Mouse (Mus musculus) left cerebral cortex, adult 18-20 months (tissue): ENCODE results near the gene Fam170b. TPM values are rescaled to one million over a fixed set of nuclear protein-coding genes. Genes with fewer than 3 reads are reported as not detected.

Experiments
- DNase-seq, 2 experiments: peaks; one replicate each; pipeline ENCODE4 v3.0.0; 2021 to 2022; ENCODE audit warnings: low spot score in 2 of 2, mixed read lengths in 1 of 2
- total RNA-seq, 2 experiments: library from RNA; stranded (reverse); gene quantifications; 2 replicates each; pipeline ENCODE4 v1.2.3; 2021

The Fam170b gene
- total RNA-seq, 2 experiments from 2014 or later, result not detected

DNA sequence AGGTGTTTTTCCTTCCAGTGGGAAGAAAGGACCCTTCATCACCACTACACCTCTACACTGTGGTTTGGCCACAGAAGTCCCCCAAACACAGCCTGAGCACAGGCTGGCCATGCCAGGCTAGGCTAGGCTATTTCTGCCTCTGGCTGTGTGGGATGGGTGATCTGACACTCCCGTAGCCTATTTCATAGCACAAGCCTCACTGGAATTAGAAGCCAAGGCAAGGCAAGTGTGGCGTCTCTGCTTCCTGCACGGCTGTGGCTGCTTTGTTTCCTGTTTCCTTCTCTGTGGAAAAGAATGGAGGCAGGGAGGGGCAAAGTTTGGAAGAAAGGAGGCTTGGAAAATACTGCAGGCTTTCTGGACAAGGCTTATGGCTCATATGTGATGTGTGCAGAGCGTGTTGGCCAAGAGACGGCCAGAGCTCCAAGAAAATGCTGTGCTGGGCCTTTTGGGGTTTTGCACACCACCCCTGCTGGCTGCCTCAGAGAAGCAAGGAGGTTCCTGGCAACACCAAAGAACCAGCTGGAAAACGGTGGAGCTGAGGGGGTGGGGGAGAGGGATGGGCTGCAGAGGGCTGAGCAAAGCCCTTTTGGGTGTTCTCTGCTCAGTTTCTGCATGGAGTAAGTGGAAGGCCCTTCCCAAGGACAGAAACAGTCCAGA, 5.6 kb upstream of the Fam170b start:
- peak; percentile 16 to 17 for DNase-seq

DNA sequence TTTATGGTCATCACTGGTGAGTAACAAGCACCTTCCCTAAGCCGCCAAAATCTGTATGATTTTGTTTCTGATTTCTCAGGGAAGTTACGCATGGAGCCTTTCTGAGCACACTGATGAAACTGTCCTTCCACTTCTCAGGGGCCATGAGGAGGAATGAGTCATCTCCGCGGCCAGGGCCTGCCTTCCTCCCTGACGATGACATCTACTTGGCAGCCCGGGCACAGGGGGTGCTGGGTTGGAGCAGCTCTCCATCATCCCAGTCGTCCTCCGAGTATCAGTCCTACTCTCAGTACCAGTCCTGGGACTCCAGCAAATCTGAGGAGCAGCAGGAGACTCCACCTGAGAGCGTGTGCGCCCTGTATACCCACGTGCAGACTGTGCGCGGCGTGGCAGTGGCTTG, 1.4 kb downstream of the Fam170b start:
- no peak for DNase-seq

GRCm38 (mm10) chr14:32835596-32835995, 1.8 kb downstream of the Fam170b start:
- DNase-seq, result no peak

GRCm38 (mm10) chr14:32836191-32836590, 2.4 kb downstream of the Fam170b start:
- DNase-seq, result no peak

- DNase-seq, result no peak
Observed at GRCm38 (mm10) chr14:32842052-32842451, 8.3 kb downstream of the Fam170b start.

DNA sequence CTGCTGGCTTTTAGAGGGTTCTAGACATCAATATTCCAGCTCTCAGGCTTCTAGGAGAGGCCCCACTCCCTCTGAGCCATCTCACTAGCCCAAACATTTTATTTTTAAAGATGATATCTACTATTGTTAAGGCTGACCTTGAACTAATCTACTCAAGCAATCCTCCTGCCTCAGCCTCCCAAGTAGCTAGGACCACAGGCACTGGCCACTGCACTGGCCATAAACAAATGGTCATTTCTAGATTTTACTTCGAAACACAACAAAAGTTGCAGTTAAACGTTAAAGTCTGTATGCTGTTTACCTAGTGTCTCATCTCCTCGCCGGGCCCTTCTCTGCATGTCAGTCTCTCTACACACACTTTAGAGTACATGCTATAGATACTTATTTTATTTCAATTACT, 20.3 kb downstream of the Fam170b start:
- DNase-seq, result no peak

- no peak for DNase-seq
Observed at GRCm38 (mm10) chr14:32856246-32856645, 22.5 kb downstream of the Fam170b start.

GRCm38 (mm10) chr14:32856681-32857328, 23.0 kb downstream of the Fam170b start, which contains the start of gene Vstm4:
TSS of gene Vstm4 (plus strand) at chr14:32856756.
- peak; percentile 25 to 47 for DNase-seq

GRCm38 (mm10) chr14:32858361-32858760, 24.6 kb downstream of the Fam170b start:
- DNase-seq, result no peak

DNA sequence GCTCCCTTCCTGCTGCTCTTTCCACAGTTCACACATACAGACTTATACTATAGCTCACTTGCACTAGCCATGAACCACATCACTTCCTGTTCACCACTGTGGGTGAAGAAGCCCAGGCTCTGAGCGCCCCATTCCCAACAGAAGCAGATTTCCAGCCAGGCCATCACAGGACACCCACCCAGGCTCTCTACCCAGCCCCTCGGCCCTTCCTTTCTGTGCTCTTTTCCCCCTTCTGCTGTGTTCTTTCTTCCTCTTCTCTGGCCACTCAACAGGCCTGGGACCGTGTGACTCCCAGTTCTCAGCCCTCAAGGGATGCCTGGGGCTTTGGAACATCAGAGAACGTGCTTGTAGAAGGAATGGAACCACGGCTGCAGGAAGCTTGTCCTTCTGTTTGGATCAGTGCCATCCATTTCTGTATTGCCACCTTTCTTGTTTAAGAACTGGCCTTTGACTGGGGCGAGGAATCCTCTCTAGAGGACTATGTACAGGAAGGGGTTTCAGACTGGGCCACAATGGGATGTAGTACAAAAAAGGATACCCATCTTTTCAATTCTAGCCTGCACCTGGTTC, 25.3 kb downstream of the Fam170b start:
- no peak for DNase-seq

DNA sequence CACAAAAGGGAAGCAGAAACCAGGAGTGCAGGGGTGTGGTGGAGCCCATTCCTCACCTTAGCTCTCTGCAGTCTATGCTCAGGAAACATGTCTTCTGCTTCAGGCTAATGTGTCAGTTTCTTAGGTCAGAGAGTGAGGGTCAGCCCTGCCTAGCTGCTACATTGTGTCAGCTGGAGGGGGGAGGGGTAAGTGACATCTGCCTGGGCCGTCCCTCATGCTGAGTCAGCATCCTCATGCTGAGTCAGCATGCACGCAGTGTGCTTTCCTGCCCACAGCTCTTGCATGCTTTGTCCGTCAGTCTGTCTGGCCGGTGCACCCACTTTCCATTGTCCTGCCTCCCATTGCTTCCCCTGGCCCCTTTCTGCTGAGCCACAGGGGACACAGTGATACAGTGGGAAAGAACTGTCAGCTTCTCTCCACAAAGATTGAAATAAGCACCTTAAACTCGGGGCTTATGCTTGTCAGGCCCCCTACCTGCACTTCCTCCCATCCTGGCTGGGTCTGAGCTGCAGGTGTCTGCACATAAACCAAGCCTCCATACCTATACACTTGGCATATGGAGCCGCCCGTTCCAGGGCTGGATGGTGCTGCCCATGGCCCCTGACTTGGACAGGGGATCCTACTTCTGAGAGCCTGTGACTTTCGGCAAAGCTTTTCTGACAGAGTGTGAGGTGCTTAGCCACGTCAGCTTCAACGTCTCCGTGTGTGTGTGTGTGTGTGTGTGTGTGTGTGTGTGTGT, 26.2 kb downstream of the Fam170b start:
- DNase-seq, result no peak

- no peak for DNase-seq
Observed at GRCm38 (mm10) chr14:32861149-32861581, 27.4 kb downstream of the Fam170b start.

GRCm38 (mm10) chr14:32861656-32862055, 27.9 kb downstream of the Fam170b start:
- DNase-seq, result no peak

DNA sequence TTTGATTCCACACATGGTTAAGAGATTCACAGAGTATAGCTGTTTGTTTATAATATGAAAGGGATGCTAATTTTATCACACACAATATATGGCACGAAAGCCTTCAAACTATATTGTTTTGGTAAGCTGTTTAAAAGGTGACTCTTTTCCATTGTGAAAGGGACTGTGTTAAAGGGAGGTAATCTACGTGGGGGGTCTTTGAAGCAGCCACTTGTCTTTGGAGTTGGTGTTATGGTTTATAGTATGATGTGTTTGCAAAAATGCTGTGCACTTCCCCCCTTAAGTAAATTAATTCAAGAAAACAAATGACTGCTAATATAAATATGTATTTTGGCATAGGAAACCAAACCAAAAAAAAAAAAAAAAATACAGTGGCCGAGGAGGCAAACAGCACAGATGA, 31.6 kb downstream of the Fam170b start:
- DNase-seq, result no peak

DNA sequence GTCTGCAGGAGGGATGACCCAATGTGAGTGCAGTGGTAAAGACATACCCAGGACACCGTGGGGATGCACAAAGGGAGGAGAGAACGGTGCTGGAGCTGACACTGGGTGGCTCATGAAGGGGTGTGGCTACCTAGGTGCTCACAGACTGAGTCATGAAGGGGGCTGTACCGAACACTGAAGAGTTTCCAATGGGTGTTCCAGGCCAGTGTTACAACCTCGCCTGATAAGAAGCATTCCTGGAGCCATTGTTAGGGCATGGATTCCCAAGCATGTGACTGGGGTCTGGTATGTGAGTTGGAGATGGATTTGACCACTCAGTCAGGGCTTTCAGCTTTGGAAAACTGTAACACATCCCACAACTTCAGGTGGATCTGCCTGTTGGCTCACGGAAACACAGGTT, 38.2 kb downstream of the Fam170b start:
- no peak for DNase-seq

GRCm38 (mm10) chr14:32877549-32877948, 43.8 kb downstream of the Fam170b start:
- DNase-seq, result no peak

- DNase-seq, result no peak
Observed at GRCm38 (mm10) chr14:32880332-32880731, 46.6 kb downstream of the Fam170b start.

DNA sequence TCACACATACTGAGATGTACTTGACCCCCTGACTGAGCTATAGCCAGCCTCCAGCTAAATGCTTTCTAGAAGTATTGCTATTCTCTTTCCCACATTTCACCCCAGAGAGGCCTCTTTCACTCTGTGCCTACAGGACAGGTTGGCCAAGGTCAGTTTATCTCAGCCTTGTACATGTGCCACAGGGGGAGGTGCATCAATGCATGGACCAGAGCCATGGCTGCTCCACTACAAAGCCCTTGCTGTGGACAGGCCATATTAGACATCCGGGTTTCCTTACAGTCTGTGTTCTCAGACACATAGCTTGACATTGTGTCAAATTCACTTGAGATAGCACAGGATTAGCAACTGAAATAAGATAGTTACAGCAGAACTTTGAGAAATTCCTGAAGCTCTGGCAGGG, 47.9 kb downstream of the Fam170b start:
- DNase-seq, result no peak
